Mouse (Mus musculus) CD4-positive helper T cell, adult 2 months (primary cell): Measurements from ENCODE around the gene Hspb7.

Source experiments
- DNase-seq: peaks from one replicate; pipeline ENCODE4 v3.0.0-alpha.2; 2012; ENCODE audit warnings: low read depth, missing footprints, low spot score

The Hspb7 gene

GRCm38 (mm10) chr4:141420192-141420829 is at the start of gene Hspb7:
TSS of gene Hspb7 (plus strand) at chr4:141420779.
- DNase-seq = no peak

GRCm38 (mm10) chr4:141372426-141372825 is 48.2 kb upstream of the Hspb7 start:
- DNase-seq = no peak

GRCm38 (mm10) chr4:141379674-141380073 is 40.9 kb upstream of the Hspb7 start:
- DNase-seq = no peak

- no peak for DNase-seq
These were observed 38.2 kb upstream of the Hspb7 start for GRCm38 (mm10) chr4:141382406-141382805.

- peak; percentile 65 for DNase-seq
These were observed 35.3 kb upstream of the Hspb7 start for GRCm38 (mm10) chr4:141385275-141385674.

- no peak for DNase-seq
These were observed 34.4 kb upstream of the Hspb7 start for GRCm38 (mm10) chr4:141386150-141386549.

GRCm38 (mm10) chr4:141387093-141387784 is 33.3 kb upstream of the Hspb7 start:
- DNase-seq = peak; percentile 62

GRCm38 (mm10) chr4:141387933-141388332 is 32.6 kb upstream of the Hspb7 start:
- no peak for DNase-seq

- no peak for DNase-seq
These were observed 31.0 kb upstream of the Hspb7 start for GRCm38 (mm10) chr4:141389366-141390150.

- no peak for DNase-seq
These were observed 29.3 kb upstream of the Hspb7 start for GRCm38 (mm10) chr4:141391293-141391692.

GRCm38 (mm10) chr4:141394751-141395150 is 25.8 kb upstream of the Hspb7 start:
- no peak for DNase-seq

- no peak for DNase-seq
These were observed 22.7 kb upstream of the Hspb7 start for GRCm38 (mm10) chr4:141397861-141398260.

- no peak for DNase-seq
These were observed 22.0 kb upstream of the Hspb7 start, which contains the start of gene Clcnka for GRCm38 (mm10) chr4:141398545-141398944. TSS of gene Clcnka (minus strand) at chr4:141398724.

GRCm38 (mm10) chr4:141400171-141400570 is 20.4 kb upstream of the Hspb7 start:
- no peak for DNase-seq

- peak; percentile 71 for DNase-seq
These were observed 15.9 kb upstream of the Hspb7 start for GRCm38 (mm10) chr4:141404518-141405313.

- DNase-seq = no peak
These were observed 15.3 kb upstream of the Hspb7 start for GRCm38 (mm10) chr4:141405314-141405622.

GRCm38 (mm10) chr4:141406516-141407299 is 13.9 kb upstream of the Hspb7 start:
- peak; percentile 57 for DNase-seq

GRCm38 (mm10) chr4:141408577-141408976 is 12.0 kb upstream of the Hspb7 start:
- no peak for DNase-seq

GRCm38 (mm10) chr4:141411430-141411992 is 9.1 kb upstream of the Hspb7 start:
- DNase-seq = no peak

GRCm38 (mm10) chr4:141415924-141416323 is 4.7 kb upstream of the Hspb7 start, which contains the start of gene Clcnkb:
TSS of gene Clcnkb (minus strand) at chr4:141416014.
- DNase-seq = no peak
